Mouse (Mus musculus) layer of hippocampus, adult 9-10 months (tissue): ENCODE results near the gene Med13.
"Not testable (repeated sequence)": the region's sequence is repeated elsewhere in the genome, so short reads cannot be mapped to it uniquely, and the experiment has no call there.

ENCODE experiments used
- DNase-seq: peaks from one replicate; pipeline ENCODE4 v3.0.0; 2022; ENCODE audit warnings: low spot score

Med13 gene

GRCm38 (mm10) chr11:86380521-86381238 lies 23.3 kb upstream of the Med13 start:
- DNase-seq, result no peak

- DNase-seq, result no peak
Observed at GRCm38 (mm10) chr11:86378981-86379380, 21.6 kb upstream of the Med13 start.

GRCm38 (mm10) chr11:86377841-86378240 lies 20.4 kb upstream of the Med13 start:
- no peak for DNase-seq

- DNase-seq, result no peak
Observed at GRCm38 (mm10) chr11:86376707-86377106, 19.3 kb upstream of the Med13 start.

- DNase-seq, result no peak
Observed at GRCm38 (mm10) chr11:86375086-86375485, 17.7 kb upstream of the Med13 start.

- no peak for DNase-seq
Observed at GRCm38 (mm10) chr11:86371266-86371665, 13.9 kb upstream of the Med13 start.

- DNase-seq, result no peak
Observed at GRCm38 (mm10) chr11:86369860-86370259, 12.5 kb upstream of the Med13 start.

- no peak for DNase-seq
Observed at GRCm38 (mm10) chr11:86369003-86369402, 11.6 kb upstream of the Med13 start.

- no peak for DNase-seq
Observed at GRCm38 (mm10) chr11:86364709-86365452, 7.5 kb upstream of the Med13 start.

- peak; percentile 96 for DNase-seq
Observed at GRCm38 (mm10) chr11:86357984-86358528, 654 bp upstream of the Med13 start.

- no peak for DNase-seq
Observed at GRCm38 (mm10) chr11:86356007-86356853, 1.2 kb downstream of the Med13 start.

GRCm38 (mm10) chr11:86353586-86353985 lies 3.8 kb downstream of the Med13 start:
- no peak for DNase-seq

GRCm38 (mm10) chr11:86351766-86352315 lies 5.6 kb downstream of the Med13 start:
- no peak for DNase-seq

- no peak for DNase-seq
Observed at GRCm38 (mm10) chr11:86350636-86351138, 6.7 kb downstream of the Med13 start.

- DNase-seq, result no peak
Observed at GRCm38 (mm10) chr11:86349325-86349724, 8.1 kb downstream of the Med13 start.

GRCm38 (mm10) chr11:86348872-86349271 lies 8.5 kb downstream of the Med13 start:
- no peak for DNase-seq

GRCm38 (mm10) chr11:86347387-86348122 lies 9.8 kb downstream of the Med13 start:
- DNase-seq, result no peak

- no peak for DNase-seq
Observed at GRCm38 (mm10) chr11:86346525-86346924, 10.9 kb downstream of the Med13 start.

GRCm38 (mm10) chr11:86344940-86345339 lies 12.5 kb downstream of the Med13 start:
- not testable (repeated sequence) for DNase-seq

- no peak for DNase-seq
Observed at GRCm38 (mm10) chr11:86324251-86324650, 33.2 kb downstream of the Med13 start.

GRCm38 (mm10) chr11:86314992-86315391 lies 42.4 kb downstream of the Med13 start:
- DNase-seq, result not testable (repeated sequence)
